Mouse (Mus musculus): ENCODE data around the gene Nfkbil1. TPM values are rescaled to one million over a fixed set of nuclear protein-coding genes. Genes with fewer than 3 reads are reported as not detected.

Gene Nfkbil1
- polyA plus RNA-seq, 1 experiment from 2014 or later: 4.0 TPM

GRCm38 (mm10) chr17:35226561-35227046 is 9.0 kb downstream of the Nfkbil1 start:
- ATAC-seq (replicated peaks; ENCODE audit: insufficient number of reproducible peaks, low FRiP score, low TSS enrichment, low read depth): no peak
- no peak overlapping the region for H3K4me2 ChIP-seq (ENCODE audit: low read depth, low read length)
- H3K36me3 ChIP-seq (replicated peaks; ENCODE audit: control insufficient read depth, insufficient read depth, low read depth, low read length): peaks cover 4% of the 10 kb centered on the region
- no peaks in the 10 kb centered on the region for H3K4me1 ChIP-seq (ENCODE audit: control insufficient read depth, insufficient read depth, low read length)
- H3K9me3 ChIP-seq (replicated peaks; ENCODE audit: control insufficient read depth, low read length): no peaks in the 10 kb centered on the region
- H3K27ac ChIP-seq (replicated peaks; ENCODE audit: low read depth, low read length): no peak overlapping the region
- H3K4me3 ChIP-seq (ENCODE audit: low read depth, low read length): no peak overlapping the region
- no peak for DNase-seq (ENCODE audit: low spot score)
- H3K27me3 ChIP-seq (ENCODE audit: control insufficient read depth, insufficient read depth, low read length): no peaks in the 10 kb centered on the region
- no peak overlapping the region for H3K9ac ChIP-seq (replicated peaks; ENCODE audit: low read length)
- 80% methylated on average over 14 of the region's 14 CpGs for WGBS

GRCm38 (mm10) chr17:35225456-35225855 is 10.1 kb downstream of the Nfkbil1 start:
- no peak for DNase-seq (ENCODE audit: low spot score)
- no peak overlapping the region for H3K27ac ChIP-seq (replicated peaks; ENCODE audit: low read depth, low read length)
- no peak overlapping the region for H3K9ac ChIP-seq (replicated peaks; ENCODE audit: low read length)
- no peak overlapping the region for H3K4me3 ChIP-seq (ENCODE audit: low read depth, low read length)
- H3K36me3 ChIP-seq (replicated peaks; ENCODE audit: control insufficient read depth, insufficient read depth, low read depth, low read length): peaks cover 4% of the 10 kb centered on the region
- H3K9me3 ChIP-seq (replicated peaks; ENCODE audit: control insufficient read depth, low read length): no peaks in the 10 kb centered on the region
- ATAC-seq (replicated peaks; ENCODE audit: insufficient number of reproducible peaks, low FRiP score, low TSS enrichment, low read depth): no peak
- no peaks in the 10 kb centered on the region for H3K27me3 ChIP-seq (ENCODE audit: control insufficient read depth, insufficient read depth, low read length)
- no peaks in the 10 kb centered on the region for H3K4me1 ChIP-seq (ENCODE audit: control insufficient read depth, insufficient read depth, low read length)
- H3K4me2 ChIP-seq (ENCODE audit: low read depth, low read length): no peak overlapping the region
- WGBS: 98% methylated on average over 5 of the region's 5 CpGs

GRCm38 (mm10) chr17:35224641-35225040 is 11.0 kb downstream of the Nfkbil1 start:
- Histone ChIP-seq H3K36me3 (replicated peaks; ENCODE audit: control insufficient read depth, insufficient read depth, low read depth, low read length) (peaks cover 4% of the 10 kb centered on the region), H3K27me3 (ENCODE audit: control insufficient read depth, insufficient read depth, low read length) (no peaks in the 10 kb centered on the region), H3K4me3 (ENCODE audit: low read depth, low read length) (no peak overlapping the region), H3K4me2 (ENCODE audit: low read depth, low read length) (no peak overlapping the region), H3K9ac (replicated peaks; ENCODE audit: low read length) (no peak overlapping the region), H3K4me1 (ENCODE audit: control insufficient read depth, insufficient read depth, low read length) (no peaks in the 10 kb centered on the region), H3K9me3 (replicated peaks; ENCODE audit: control insufficient read depth, low read length) (no peaks in the 10 kb centered on the region), H3K27ac (replicated peaks; ENCODE audit: low read depth, low read length) (no peak overlapping the region)
- 87% methylated on average over 4 of the region's 4 CpGs for WGBS
- DNase-seq (ENCODE audit: low spot score) (no peak), ATAC-seq (replicated peaks; ENCODE audit: insufficient number of reproducible peaks, low FRiP score, low TSS enrichment, low read depth) (no peak)

DNA sequence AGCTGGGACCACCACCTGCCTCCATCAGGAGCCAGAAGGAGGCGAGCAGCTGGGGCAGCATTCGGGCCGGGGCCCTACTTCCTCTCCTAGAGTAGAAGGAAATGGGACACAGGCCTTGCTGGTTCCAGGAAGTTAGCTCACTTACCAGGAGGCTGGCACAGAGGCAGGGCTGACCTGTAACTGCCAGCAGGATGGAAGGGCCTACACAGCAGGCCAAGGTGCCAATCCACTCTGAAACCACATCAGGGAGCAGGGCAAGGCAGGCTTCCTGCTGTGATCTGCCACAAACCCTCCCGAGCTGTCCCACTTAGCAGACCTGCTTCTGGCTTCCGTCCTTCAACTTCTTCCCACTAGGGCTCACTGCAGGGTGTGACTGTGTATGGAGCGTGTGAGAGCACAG is 13.3 kb downstream of the Nfkbil1 start:
- H3K27ac ChIP-seq (replicated peaks; ENCODE audit: low read depth, low read length): no peak overlapping the region
- no peak overlapping the region for H3K9ac ChIP-seq (replicated peaks; ENCODE audit: low read length)
- H3K4me3 ChIP-seq (ENCODE audit: low read depth, low read length): no peak overlapping the region
- DNase-seq (ENCODE audit: low spot score) (no peak), ATAC-seq (replicated peaks; ENCODE audit: insufficient number of reproducible peaks, low FRiP score, low TSS enrichment, low read depth) (no peak)
- H3K4me2 ChIP-seq (ENCODE audit: low read depth, low read length): no peak overlapping the region
- no peaks in the 10 kb centered on the region for H3K9me3 ChIP-seq (replicated peaks; ENCODE audit: control insufficient read depth, low read length)
- 77% methylated on average over 6 of the region's 6 CpGs for WGBS
- no peaks in the 10 kb centered on the region for H3K27me3 ChIP-seq (ENCODE audit: control insufficient read depth, insufficient read depth, low read length)
- peaks cover 4% of the 10 kb centered on the region; the same call in 1 of the 2 replicates for H3K36me3 ChIP-seq (replicated peaks; ENCODE audit: control insufficient read depth, insufficient read depth, low read depth, low read length)
- no peaks in the 10 kb centered on the region for H3K4me1 ChIP-seq (ENCODE audit: control insufficient read depth, insufficient read depth, low read length)

- H3K9ac ChIP-seq (replicated peaks; ENCODE audit: low read length): no peak within 1 kb of the TSS
- WGBS: 79% methylated on average over 28 of the region's 28 CpGs
- H3K27ac ChIP-seq (replicated peaks; ENCODE audit: low read depth, low read length): no peak within 1 kb of the TSS
- H3K27me3 ChIP-seq (ENCODE audit: control insufficient read depth, insufficient read depth, low read length): no peaks in the 10 kb centered on the region
- peaks cover 4% of the 10 kb centered on the region; the same call in 1 of the 2 replicates for H3K36me3 ChIP-seq (replicated peaks; ENCODE audit: control insufficient read depth, insufficient read depth, low read depth, low read length)
- no peaks in the 10 kb centered on the region for H3K9me3 ChIP-seq (replicated peaks; ENCODE audit: control insufficient read depth, low read length)
- no peak for ATAC-seq (replicated peaks; ENCODE audit: insufficient number of reproducible peaks, low FRiP score, low TSS enrichment, low read depth)
- no peak for DNase-seq (ENCODE audit: low spot score)
- H3K4me1 ChIP-seq (ENCODE audit: control insufficient read depth, insufficient read depth, low read length): no peaks in the 10 kb centered on the region
- no peak within 1 kb of the TSS for H3K4me2 ChIP-seq (ENCODE audit: low read depth, low read length)
- H3K4me3 ChIP-seq (ENCODE audit: low read depth, low read length): no peak within 1 kb of the TSS
Measured at GRCm38 (mm10) chr17:35220156-35220952, 15.2 kb downstream of the Nfkbil1 start, which contains the start of gene Gm16181. TSS of gene Gm16181 (plus strand) at chr17:35220834.

GRCm38 (mm10) chr17:35219601-35220041 is 16.0 kb downstream of the Nfkbil1 start:
- Histone ChIP-seq H3K9ac (replicated peaks; ENCODE audit: low read length) (no peak overlapping the region), H3K4me2 (ENCODE audit: low read depth, low read length) (no peak overlapping the region), H3K27ac (replicated peaks; ENCODE audit: low read depth, low read length) (no peak overlapping the region), H3K4me3 (ENCODE audit: low read depth, low read length) (no peak overlapping the region), H3K36me3 (replicated peaks; ENCODE audit: control insufficient read depth, insufficient read depth, low read depth, low read length) (no peaks in the 10 kb centered on the region), H3K9me3 (replicated peaks; ENCODE audit: control insufficient read depth, low read length) (no peaks in the 10 kb centered on the region), H3K27me3 (ENCODE audit: control insufficient read depth, insufficient read depth, low read length) (no peaks in the 10 kb centered on the region), H3K4me1 (ENCODE audit: control insufficient read depth, insufficient read depth, low read length) (no peaks in the 10 kb centered on the region)
- WGBS: 84% methylated on average over 6 of the region's 6 CpGs
- ATAC-seq (replicated peaks; ENCODE audit: insufficient number of reproducible peaks, low FRiP score, low TSS enrichment, low read depth): no peak
- no peak for DNase-seq (ENCODE audit: low spot score)

- no peaks in the 10 kb centered on the region for H3K36me3 ChIP-seq (replicated peaks; ENCODE audit: control insufficient read depth, insufficient read depth, low read depth, low read length)
- DNase-seq (ENCODE audit: low spot score): no peak
- H3K27ac ChIP-seq (replicated peaks; ENCODE audit: low read depth, low read length): no peak overlapping the region
- H3K4me2 ChIP-seq (ENCODE audit: low read depth, low read length): no peak overlapping the region
- no peak overlapping the region for H3K9ac ChIP-seq (replicated peaks; ENCODE audit: low read length)
- no peak overlapping the region for H3K4me3 ChIP-seq (ENCODE audit: low read depth, low read length)
- H3K9me3 ChIP-seq (replicated peaks; ENCODE audit: control insufficient read depth, low read length): no peaks in the 10 kb centered on the region
- no peaks in the 10 kb centered on the region for H3K4me1 ChIP-seq (ENCODE audit: control insufficient read depth, insufficient read depth, low read length)
- 83% methylated on average over 18 of the region's 18 CpGs for WGBS
- H3K27me3 ChIP-seq (ENCODE audit: control insufficient read depth, insufficient read depth, low read length): no peaks in the 10 kb centered on the region
- no peak for ATAC-seq (replicated peaks; ENCODE audit: insufficient number of reproducible peaks, low FRiP score, low TSS enrichment, low read depth)
Measured at GRCm38 (mm10) chr17:35218516-35219193, 16.9 kb downstream of the Nfkbil1 start.

GRCm38 (mm10) chr17:35213071-35213470 is 22.5 kb downstream of the Nfkbil1 start:
- Histone ChIP-seq H3K4me1 (ENCODE audit: control insufficient read depth, insufficient read depth, low read length) (no peaks in the 10 kb centered on the region), H3K9me3 (replicated peaks; ENCODE audit: control insufficient read depth, low read length) (no peaks in the 10 kb centered on the region), H3K36me3 (replicated peaks; ENCODE audit: control insufficient read depth, insufficient read depth, low read depth, low read length) (no peaks in the 10 kb centered on the region), H3K9ac (replicated peaks; ENCODE audit: low read length) (no peak overlapping the region), H3K4me3 (ENCODE audit: low read depth, low read length) (no peak overlapping the region), H3K27me3 (ENCODE audit: control insufficient read depth, insufficient read depth, low read length) (no peaks in the 10 kb centered on the region), H3K27ac (replicated peaks; ENCODE audit: low read depth, low read length) (no peak overlapping the region), H3K4me2 (ENCODE audit: low read depth, low read length) (no peak overlapping the region)
- no peak for ATAC-seq (replicated peaks; ENCODE audit: insufficient number of reproducible peaks, low FRiP score, low TSS enrichment, low read depth)
- DNase-seq (ENCODE audit: low spot score): no peak
- 92% methylated on average over 5 of the region's 5 CpGs for WGBS

Measured in embryonic facial prominence, embryonic 11.5 days (tissue).